Mouse (Mus musculus) cerebellum, adult 2 months (tissue): ENCODE measurements around the gene Pphln1. TPM values are rescaled to one million over a fixed set of nuclear protein-coding genes. Genes with fewer than 3 reads are reported as not detected.

Experiments used
- DNase-seq, 2 experiments: peaks; one replicate each; pipeline ENCODE4 v3.0.0; 2021
- H3K27ac ChIP-seq: fragments of 200-500 bp; 2 replicates; pipeline ENCODE4 v1.5.1; 2012; ENCODE audit warnings: low read length, control low read depth, inconsistent platforms; ENCODE audit not compliant: insufficient read depth
- H3K27me3 ChIP-seq: fragments of 200-500 bp; 2 replicates; pipeline ENCODE4 v1.6.1; 2012; ENCODE audit warnings: inconsistent platforms, mild to moderate bottlenecking, low read length, moderate library complexity; ENCODE audit not compliant: control insufficient read depth, insufficient read depth
- H3K4me1 ChIP-seq: fragments of 200-500 bp; 2 replicates; pipeline ENCODE4 v1.6.1; 2011; ENCODE audit warnings: low read length; ENCODE audit not compliant: control insufficient read depth, insufficient read depth
- H3K4me3 ChIP-seq: fragments of 200-500 bp; replicated peaks from 2 replicates; pipeline ENCODE3; 2011; ENCODE audit warnings: mild to moderate bottlenecking, low read depth, low read length, control low read depth; ENCODE audit not compliant: insufficient read depth
- CTCF ChIP-seq: fragments of 200-500 bp; IDR thresholded peaks from 2 replicates; pipeline ENCODE4 v1.5.1; 2011; ENCODE audit warnings: low read depth, mild to moderate bottlenecking, control low read depth, low read length, moderate library complexity, borderline replicate concordance; ENCODE audit not compliant: insufficient read depth
- POLR2A ChIP-seq: fragments of 200-500 bp; IDR thresholded peaks from 2 replicates; pipeline ENCODE4 v1.6.1; 2011; ENCODE audit warnings: low read length, control low read depth, borderline replicate concordance; ENCODE audit not compliant: insufficient read depth
- WGBS: fragments of 180-500 bp; shearing (Covaris S2); methylation state at CpG from one replicate; pipeline ENCODE4 v1.1.7; 2018; 5-methylcytosine and 5-hydroxymethylcytosine counted together
- polyA plus RNA-seq: library from polyadenylated mRNA; depleted of rRNA; stranded (reverse); fragments of >200 nt; gene quantifications from 2 replicates; pipeline ENCODE4 v1.2.3, GENCODE M21; 2012

Gene Pphln1
- polyA plus RNA-seq, 1 experiment = 28.1 TPM

GRCm38 (mm10) chr15:93472089-93472488 lies 73.9 kb downstream of the Pphln1 start:
- Histone ChIP-seq H3K4me1 (no peaks in the 10 kb centered on the region), H3K4me3 (no peak overlapping the region), H3K27ac (no peak overlapping the region), H3K27me3 (no peaks in the 10 kb centered on the region)
- DNase-seq = no peak
- TF ChIP-seq CTCF (no peak), POLR2A (no peak)
- WGBS = 90% methylated on average over 1 of the region's 1 CpGs

GRCm38 (mm10) chr15:93474277-93474676 lies 76.1 kb downstream of the Pphln1 start:
- WGBS = 92% methylated on average over 3 of the region's 3 CpGs
- H3K4me1 ChIP-seq = no peaks in the 10 kb centered on the region
- H3K4me3 ChIP-seq = no peak overlapping the region
- no peak overlapping the region for H3K27ac ChIP-seq
- no peak for DNase-seq
- TF ChIP-seq POLR2A = no peak
- TF ChIP-seq CTCF = no peak
- no peaks in the 10 kb centered on the region for H3K27me3 ChIP-seq

GRCm38 (mm10) chr15:93475688-93476087 lies 77.5 kb downstream of the Pphln1 start:
- Histone ChIP-seq H3K4me1 (no peaks in the 10 kb centered on the region), H3K4me3 (no peak overlapping the region), H3K27me3 (no peaks in the 10 kb centered on the region), H3K27ac (no peak overlapping the region)
- WGBS = 91% methylated on average over 8 of the region's 8 CpGs
- TF ChIP-seq POLR2A (no peak), CTCF (no peak)
- DNase-seq = no peak

GRCm38 (mm10) chr15:93477729-93478128 lies 79.6 kb downstream of the Pphln1 start:
- TF ChIP-seq POLR2A = no peak
- no peak for TF ChIP-seq CTCF
- Histone ChIP-seq H3K27ac (no peak overlapping the region), H3K27me3 (no peaks in the 10 kb centered on the region), H3K4me1 (no peaks in the 10 kb centered on the region), H3K4me3 (no peak overlapping the region)
- DNase-seq = peak in 1 of 2 experiments; percentile 30
- WGBS = 68% methylated on average over 4 of the region's 4 CpGs

DNA sequence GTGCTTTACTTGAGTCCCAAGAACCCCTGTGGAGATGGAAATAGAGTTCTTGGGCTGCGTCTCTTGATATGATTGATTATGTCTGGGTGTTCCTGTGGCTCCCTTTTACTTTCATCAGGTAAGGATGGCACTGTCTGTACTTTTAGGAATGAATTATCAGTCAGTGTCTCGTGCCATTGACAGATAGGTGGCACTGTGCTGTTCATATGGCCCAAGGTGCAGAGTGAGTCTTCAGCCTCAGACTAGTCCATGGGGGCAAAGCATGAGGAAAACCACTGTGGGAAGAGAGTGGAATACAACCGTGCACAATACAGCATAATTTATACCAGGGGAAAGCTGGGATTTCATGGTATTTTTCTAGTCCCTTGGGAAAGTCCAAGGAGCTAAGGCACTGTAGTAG lies 80.5 kb downstream of the Pphln1 start:
- TF ChIP-seq POLR2A = no peak
- TF ChIP-seq CTCF = no peak
- H3K27ac ChIP-seq = no peak overlapping the region
- DNase-seq = no peak
- no peaks in the 10 kb centered on the region for H3K27me3 ChIP-seq
- no peaks in the 10 kb centered on the region for H3K4me1 ChIP-seq
- WGBS = 86% methylated on average over 3 of the region's 3 CpGs
- no peak overlapping the region for H3K4me3 ChIP-seq

DNA sequence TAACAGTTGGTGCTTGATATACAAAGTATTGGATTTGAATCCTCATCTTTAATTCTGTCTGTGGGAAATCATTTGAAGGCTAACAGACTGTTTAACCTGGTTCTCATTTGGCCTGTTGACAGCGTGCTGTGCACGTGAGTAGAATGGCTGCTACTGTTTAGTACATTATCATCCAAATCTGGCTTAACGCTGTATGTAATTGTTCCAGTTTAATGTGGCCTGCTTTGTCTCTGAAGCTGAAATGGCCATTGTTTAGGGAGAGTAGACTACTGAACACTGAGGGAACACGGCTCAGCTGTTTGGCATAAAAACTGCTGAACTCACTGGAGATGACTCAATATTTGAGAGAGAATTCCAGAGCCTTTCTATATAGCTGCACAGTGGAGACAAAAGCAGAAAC lies 81.3 kb downstream of the Pphln1 start:
- 69% methylated on average over 4 of the region's 4 CpGs for WGBS
- Histone ChIP-seq H3K4me1 (no peaks in the 10 kb centered on the region), H3K27me3 (no peaks in the 10 kb centered on the region), H3K4me3 (no peak overlapping the region), H3K27ac (no peak overlapping the region)
- no peak for TF ChIP-seq CTCF
- peak in 1 of 2 experiments; percentile 7 for DNase-seq

DNA sequence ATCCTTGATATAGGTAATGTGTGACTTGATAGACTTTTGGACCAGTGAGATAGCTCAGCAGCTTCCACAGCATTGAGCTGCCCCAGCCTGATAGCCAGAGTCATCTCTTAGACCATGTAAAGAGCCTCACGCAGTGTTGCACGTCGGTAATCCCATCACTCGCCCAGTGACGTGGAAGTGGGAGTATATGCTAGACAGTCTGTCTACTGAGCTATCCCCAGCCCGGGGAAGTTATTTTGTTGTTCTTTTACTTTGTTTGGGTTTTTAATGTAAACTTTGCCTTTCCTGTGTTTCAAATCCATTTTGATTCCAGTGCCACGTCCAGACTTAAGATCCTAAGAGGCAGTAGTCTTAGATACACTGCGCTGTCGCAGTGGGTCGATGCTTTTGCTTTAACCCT lies 83.0 kb downstream of the Pphln1 start:
- Histone ChIP-seq H3K4me3 (no peak overlapping the region), H3K27me3 (no peaks in the 10 kb centered on the region), H3K27ac (no peak overlapping the region), H3K4me1 (no peaks in the 10 kb centered on the region)
- no peak for TF ChIP-seq POLR2A
- no peak for TF ChIP-seq CTCF
- 86% methylated on average over 10 of the region's 10 CpGs for WGBS
- DNase-seq = no peak

DNA sequence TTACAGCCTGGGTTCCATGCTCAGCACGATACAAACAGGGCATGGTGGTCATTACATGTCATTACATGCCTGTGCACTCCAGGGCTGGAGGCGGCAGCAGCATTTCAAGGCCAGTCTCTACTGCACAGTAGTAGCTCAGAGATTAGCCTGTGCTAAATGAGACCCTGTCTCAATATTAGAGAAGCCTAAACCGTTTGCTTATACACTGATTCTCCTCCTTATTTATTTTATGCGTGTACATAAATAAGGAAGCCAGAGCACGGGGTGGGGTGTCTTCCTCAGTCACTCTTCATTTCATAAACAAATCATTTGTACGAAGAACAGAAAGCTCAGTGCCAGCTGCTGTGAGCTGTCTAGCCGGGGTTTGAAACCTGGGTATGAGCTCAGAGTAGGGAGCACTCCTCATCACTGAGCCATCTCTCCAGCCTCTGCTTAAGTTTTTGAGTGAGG lies 86.1 kb downstream of the Pphln1 start:
- Histone ChIP-seq H3K4me1 (no peaks in the 10 kb centered on the region), H3K27me3 (no peaks in the 10 kb centered on the region), H3K4me3 (no peak overlapping the region), H3K27ac (no peak overlapping the region)
- DNase-seq = no peak
- TF ChIP-seq CTCF = no peak
- WGBS = 85% methylated on average over 7 of the region's 7 CpGs
